Mouse (Mus musculus): ENCODE results near the gene Phospho2. TPM values are rescaled to one million over a fixed set of nuclear protein-coding genes. Genes with fewer than 3 reads are reported as not detected.

Gene Phospho2
- polyA plus RNA-seq, 1 experiment from 2014 or later: 28.5 TPM

DNA sequence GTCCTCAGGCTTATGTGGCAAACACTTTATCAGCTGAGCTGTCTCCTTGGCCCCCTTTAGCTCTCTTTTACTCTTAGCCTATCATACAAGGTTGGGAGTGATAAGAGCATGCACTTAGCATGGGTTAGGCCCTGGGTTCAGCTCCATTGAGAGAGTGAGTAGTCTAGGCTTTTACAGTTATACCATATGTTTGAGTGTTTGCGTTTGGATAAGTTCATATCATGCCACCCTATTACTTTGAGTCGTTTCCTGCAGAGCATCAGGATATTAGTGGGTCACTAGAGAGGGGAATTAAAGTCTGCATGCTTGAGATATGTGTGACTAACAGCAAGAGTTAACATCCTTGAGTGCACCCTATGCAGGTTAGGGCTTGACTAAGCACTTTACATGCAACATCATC is 40.3 kb downstream of the Phospho2 start:
- Histone ChIP-seq H3K9me3 (replicated peaks; ENCODE audit: low read length) (no peaks in the 10 kb centered on the region), H3K9ac (ENCODE audit: low read depth, low read length) (no peak overlapping the region), H3K36me3 (ENCODE audit: insufficient read depth, low read length) (peaks cover 12% of the 10 kb centered on the region; the same call in 1 of the 2 replicates), H3K4me2 (ENCODE audit: low read length) (no peak overlapping the region), H3K4me1 (replicated peaks; ENCODE audit: insufficient read depth, low read length) (no peaks in the 10 kb centered on the region), H3K4me3 (replicated peaks; ENCODE audit: low read depth, low read length) (no peak overlapping the region), H3K27ac (no peak overlapping the region), H3K27me3 (ENCODE audit: insufficient read depth, low read length) (no peaks in the 10 kb centered on the region)
- DNase-seq (ENCODE audit: low spot score) (no peak), ATAC-seq (replicated peaks; ENCODE audit: low FRiP score, low read depth) (no peak)
- TF ChIP-seq CTCF (IDR thresholded peaks at IDR 0.05; ENCODE audit: low read depth): no peak
- 93% methylated on average over 2 of the region's 2 CpGs for WGBS

DNA sequence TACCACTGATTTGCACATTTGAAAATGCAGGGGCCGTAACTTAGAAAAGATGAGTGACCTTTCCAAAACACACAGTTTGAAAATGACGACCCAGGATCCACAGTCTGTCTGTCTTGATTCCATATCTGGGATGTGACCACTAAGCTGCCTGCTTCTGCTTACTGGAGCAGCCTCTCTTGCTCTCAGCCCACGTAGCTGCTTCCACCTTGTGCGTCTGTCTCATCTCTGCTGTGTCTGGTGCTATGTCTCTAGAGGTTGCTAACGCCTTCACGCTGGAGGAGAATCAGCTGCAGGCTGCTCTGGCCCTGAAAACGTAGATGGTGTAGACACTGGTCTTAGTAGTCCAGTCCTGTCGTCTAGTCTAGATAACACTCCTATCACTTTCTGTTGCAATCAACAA is 40.7 kb downstream of the Phospho2 start:
- no peak overlapping the region for H3K27ac ChIP-seq
- no peak overlapping the region for H3K4me2 ChIP-seq (ENCODE audit: low read length)
- no peaks in the 10 kb centered on the region for H3K4me1 ChIP-seq (replicated peaks; ENCODE audit: insufficient read depth, low read length)
- ATAC-seq (replicated peaks; ENCODE audit: low FRiP score, low read depth) (no peak), DNase-seq (ENCODE audit: low spot score) (no peak)
- no peak overlapping the region for H3K4me3 ChIP-seq (replicated peaks; ENCODE audit: low read depth, low read length)
- no peak overlapping the region for H3K9ac ChIP-seq (ENCODE audit: low read depth, low read length)
- H3K9me3 ChIP-seq (replicated peaks; ENCODE audit: low read length): no peaks in the 10 kb centered on the region
- no peaks in the 10 kb centered on the region for H3K27me3 ChIP-seq (ENCODE audit: insufficient read depth, low read length)
- WGBS: 91% methylated on average over 8 of the region's 8 CpGs
- no peak for TF ChIP-seq CTCF (IDR thresholded peaks at IDR 0.05; ENCODE audit: low read depth)
- peaks cover 12% of the 10 kb centered on the region; the same call in 1 of the 2 replicates for H3K36me3 ChIP-seq (ENCODE audit: insufficient read depth, low read length)

DNA sequence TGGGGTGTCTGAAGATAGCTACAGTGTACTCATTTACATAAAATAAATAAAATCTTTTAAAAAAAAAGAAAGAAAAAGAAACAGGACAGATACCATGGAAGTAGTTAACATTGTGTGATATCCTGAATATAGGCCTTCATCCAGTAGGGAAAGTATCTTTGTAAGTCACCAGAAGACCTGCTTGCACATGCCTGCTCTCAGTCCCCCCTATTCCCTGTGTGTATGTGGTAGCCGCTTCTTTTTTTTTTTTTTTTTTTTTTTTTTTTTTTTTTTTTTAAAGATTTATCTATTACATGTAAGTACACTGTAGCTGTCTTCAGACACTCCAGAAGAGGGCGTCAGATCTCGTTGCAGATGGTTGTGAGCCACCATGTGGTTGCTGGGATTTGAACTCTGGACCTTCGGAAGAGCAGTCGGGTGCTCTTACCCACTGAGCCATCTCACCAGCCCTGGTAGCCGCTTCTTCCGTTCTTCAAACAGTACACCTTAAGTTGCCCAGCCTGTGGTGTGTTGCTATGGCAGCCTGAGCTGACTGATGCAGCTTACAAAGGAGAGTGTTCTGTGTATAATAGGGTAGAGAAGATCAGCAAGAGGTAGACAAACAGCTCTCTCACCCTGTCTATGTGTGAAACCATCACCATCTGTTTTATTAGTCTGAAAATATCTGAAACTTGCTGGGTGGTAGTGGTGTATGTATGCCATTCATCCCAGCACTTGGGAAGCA is 48.0 kb downstream of the Phospho2 start:
- Histone ChIP-seq H3K4me2 (ENCODE audit: low read length) (no peak overlapping the region), H3K36me3 (ENCODE audit: insufficient read depth, low read length) (0 out of 2 replicates have a peak, but pooled peaks cover 7% of the 10 kb centered on the region), H3K9me3 (replicated peaks; ENCODE audit: low read length) (no peaks in the 10 kb centered on the region), H3K4me3 (replicated peaks; ENCODE audit: low read depth, low read length) (no peak overlapping the region), H3K9ac (ENCODE audit: low read depth, low read length) (no peak overlapping the region), H3K4me1 (replicated peaks; ENCODE audit: insufficient read depth, low read length) (no peaks in the 10 kb centered on the region), H3K27me3 (ENCODE audit: insufficient read depth, low read length) (no peaks in the 10 kb centered on the region), H3K27ac (no peak overlapping the region)
- no peak; the same call in 1 of the 2 replicates for TF ChIP-seq CTCF (IDR thresholded peaks at IDR 0.05; ENCODE audit: low read depth)
- ATAC-seq (replicated peaks; ENCODE audit: low FRiP score, low read depth) (no peak), DNase-seq (ENCODE audit: low spot score) (no peak)
- WGBS: 78% methylated on average over 7 of the region's 7 CpGs

DNA sequence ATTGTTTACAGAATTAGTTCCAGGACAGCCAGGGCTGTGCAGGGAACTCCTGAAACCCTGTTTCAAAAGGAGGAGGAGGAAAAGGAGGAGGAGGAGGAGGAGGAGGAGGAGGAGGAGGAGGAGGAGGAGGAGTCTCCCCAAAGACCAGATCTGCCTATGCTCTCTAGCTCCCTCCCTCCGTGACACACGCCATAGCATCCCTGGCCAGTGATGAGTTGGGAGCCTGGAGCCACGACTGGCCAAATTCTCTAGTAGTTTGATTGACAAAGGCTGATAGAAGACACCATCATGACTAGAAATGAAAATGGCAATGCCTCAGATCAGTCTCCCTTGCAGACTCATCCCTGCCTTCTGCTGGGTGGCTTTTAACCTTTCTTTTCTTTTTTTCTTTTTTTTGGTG is 48.6 kb downstream of the Phospho2 start:
- no peaks in the 10 kb centered on the region for H3K27me3 ChIP-seq (ENCODE audit: insufficient read depth, low read length)
- no peak overlapping the region for H3K27ac ChIP-seq
- ATAC-seq (replicated peaks; ENCODE audit: low FRiP score, low read depth): no peak
- no peak for DNase-seq (ENCODE audit: low spot score)
- H3K36me3 ChIP-seq (ENCODE audit: insufficient read depth, low read length): 0 out of 2 replicates have a peak, but pooled peaks cover 4% of the 10 kb centered on the region
- WGBS: 39% methylated on average over 3 of the region's 3 CpGs
- H3K4me1 ChIP-seq (replicated peaks; ENCODE audit: insufficient read depth, low read length): no peaks in the 10 kb centered on the region
- no peak overlapping the region for H3K4me3 ChIP-seq (replicated peaks; ENCODE audit: low read depth, low read length)
- no peak; the same call in 1 of the 2 replicates for TF ChIP-seq CTCF (IDR thresholded peaks at IDR 0.05; ENCODE audit: low read depth)
- no peaks in the 10 kb centered on the region for H3K9me3 ChIP-seq (replicated peaks; ENCODE audit: low read length)
- no peak overlapping the region for H3K4me2 ChIP-seq (ENCODE audit: low read length)
- H3K9ac ChIP-seq (ENCODE audit: low read depth, low read length): no peak overlapping the region

DNA sequence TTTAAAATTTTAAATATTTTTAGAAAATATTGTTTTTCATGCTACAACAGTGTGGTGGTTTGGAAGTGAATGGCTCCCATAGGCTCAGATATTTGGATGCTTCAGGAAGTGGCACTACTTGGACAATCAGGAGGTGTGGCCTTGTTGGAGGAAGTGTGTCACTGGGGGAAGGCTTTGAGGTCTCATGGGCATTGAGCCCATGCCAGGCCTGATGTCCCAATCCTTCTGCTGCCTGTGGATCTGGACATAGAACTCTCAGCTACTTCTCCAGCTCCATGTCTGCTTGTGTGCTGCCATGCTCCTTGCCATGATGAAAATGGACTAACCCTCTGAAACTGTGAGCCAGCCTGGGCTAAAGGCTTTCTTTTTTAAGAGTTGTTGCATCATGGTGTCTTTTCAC is 49.3 kb downstream of the Phospho2 start:
- no peak for ATAC-seq (replicated peaks; ENCODE audit: low FRiP score, low read depth)
- no peak for TF ChIP-seq CTCF (IDR thresholded peaks at IDR 0.05; ENCODE audit: low read depth)

DNA sequence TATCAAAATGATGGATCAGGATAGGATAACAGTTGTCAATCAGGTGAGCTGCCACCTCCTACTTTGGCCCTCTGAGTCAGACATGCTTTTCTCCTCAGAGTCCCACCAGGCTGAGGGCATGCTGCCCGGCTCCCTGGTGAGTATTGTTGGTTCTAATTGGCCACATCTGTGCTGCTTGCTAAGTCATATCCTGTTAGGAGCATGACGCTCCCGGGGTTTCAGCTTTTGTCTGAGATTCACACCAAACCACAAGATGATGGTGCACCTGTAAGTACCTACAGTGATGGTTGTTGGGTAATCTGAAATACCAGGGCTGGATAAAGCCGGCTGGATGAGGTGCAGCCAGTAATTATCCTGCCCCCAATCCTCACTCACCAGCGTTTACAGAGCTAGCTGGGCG is 50.8 kb downstream of the Phospho2 start:
- H3K4me3 ChIP-seq (replicated peaks; ENCODE audit: low read depth, low read length): no peak overlapping the region
- H3K27ac ChIP-seq: no peak overlapping the region
- H3K9me3 ChIP-seq (replicated peaks; ENCODE audit: low read length): no peaks in the 10 kb centered on the region
- no peak overlapping the region for H3K9ac ChIP-seq (ENCODE audit: low read depth, low read length)
- no peaks in the 10 kb centered on the region for H3K4me1 ChIP-seq (replicated peaks; ENCODE audit: insufficient read depth, low read length)
- 0 out of 2 replicates have a peak, but pooled peaks cover 4% of the 10 kb centered on the region for H3K36me3 ChIP-seq (ENCODE audit: insufficient read depth, low read length)
- 51% methylated on average over 6 of the region's 6 CpGs for WGBS
- no peak for ATAC-seq (replicated peaks; ENCODE audit: low FRiP score, low read depth)
- TF ChIP-seq CTCF (IDR thresholded peaks at IDR 0.05; ENCODE audit: low read depth): no peak
- DNase-seq (ENCODE audit: low spot score): no peak
- no peak overlapping the region for H3K4me2 ChIP-seq (ENCODE audit: low read length)
- H3K27me3 ChIP-seq (ENCODE audit: insufficient read depth, low read length): no peaks in the 10 kb centered on the region

More for the DNA sequence above, 49.3 kb downstream of the Phospho2 start:
- Histone ChIP-seq H3K9ac (ENCODE audit: low read depth, low read length) (no peak overlapping the region), H3K4me2 (ENCODE audit: low read length) (no peak overlapping the region), H3K9me3 (replicated peaks; ENCODE audit: low read length) (no peaks in the 10 kb centered on the region), H3K27me3 (ENCODE audit: insufficient read depth, low read length) (no peaks in the 10 kb centered on the region), H3K4me3 (replicated peaks; ENCODE audit: low read depth, low read length) (no peak overlapping the region), H3K27ac (no peak overlapping the region), H3K36me3 (ENCODE audit: insufficient read depth, low read length) (0 out of 2 replicates have a peak, but pooled peaks cover 4% of the 10 kb centered on the region), H3K4me1 (replicated peaks; ENCODE audit: insufficient read depth, low read length) (no peaks in the 10 kb centered on the region)
- no peak for DNase-seq (ENCODE audit: low spot score)

Measured in kidney, postnatal 0 days (tissue).